Mouse (Mus musculus): ENCODE measurements around the gene Arsb. TPM values are rescaled to one million over a fixed set of nuclear protein-coding genes. Genes with fewer than 3 reads are reported as not detected.

Gene Arsb
- total and polyA plus RNA-seq, 2 experiments = 7.3 to 19.1 TPM

DNA sequence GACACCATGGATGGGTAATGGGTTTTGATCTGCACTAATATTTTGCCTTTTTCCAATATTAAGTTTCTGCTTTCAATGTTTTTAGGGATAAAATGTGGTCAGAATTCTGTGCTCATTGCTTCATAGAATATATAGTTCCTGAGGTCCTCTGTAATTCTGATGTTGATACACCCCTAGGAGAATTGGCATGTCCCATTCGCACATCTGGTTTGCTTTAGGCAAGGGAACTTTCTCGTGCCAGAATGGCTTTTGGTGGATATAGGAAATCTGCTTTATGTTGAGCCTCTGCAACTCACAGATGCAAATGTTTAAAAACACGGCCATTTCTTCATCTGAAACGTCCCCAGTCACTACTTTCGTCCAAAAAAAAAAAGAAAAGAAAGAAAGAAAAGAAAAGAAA is 138.4 kb downstream of the Arsb start:
- Histone ChIP-seq H3K4me3 (ENCODE audit: insufficient read depth, low read depth, low read length) (no peak overlapping the region), H3K36me3 (ENCODE audit: control insufficient read depth, insufficient read depth, low read length) (no peaks in the 10 kb centered on the region), H3K79me2 (ENCODE audit: control insufficient read depth, insufficient read depth, low read length) (no peaks in the 10 kb centered on the region), H3K9ac (ENCODE audit: low read depth, low read length) (no peak overlapping the region), H3K27me3 (ENCODE audit: control insufficient read depth, insufficient read depth, low read length) (no peaks in the 10 kb centered on the region), H3K4me1 (ENCODE audit: control insufficient read depth, insufficient read depth, low read length) (peaks cover 14% of the 10 kb centered on the region), H3K27ac (replicated peaks; ENCODE audit: insufficient read depth, low read depth, low read length) (no peak overlapping the region)
- TF ChIP-seq POLR2A (IDR thresholded peaks at IDR 0.05; ENCODE audit: extremely low read depth, insufficient read depth, low read length) (no peak), CTCF (IDR thresholded peaks at IDR 0.05; ENCODE audit: low read depth, low read length) (no peak)
- DNase-seq (ENCODE audit: extremely low read depth, low read depth, low spot score) = no peak
- 98% methylated on average over 5 of the region's 5 CpGs for WGBS

DNA sequence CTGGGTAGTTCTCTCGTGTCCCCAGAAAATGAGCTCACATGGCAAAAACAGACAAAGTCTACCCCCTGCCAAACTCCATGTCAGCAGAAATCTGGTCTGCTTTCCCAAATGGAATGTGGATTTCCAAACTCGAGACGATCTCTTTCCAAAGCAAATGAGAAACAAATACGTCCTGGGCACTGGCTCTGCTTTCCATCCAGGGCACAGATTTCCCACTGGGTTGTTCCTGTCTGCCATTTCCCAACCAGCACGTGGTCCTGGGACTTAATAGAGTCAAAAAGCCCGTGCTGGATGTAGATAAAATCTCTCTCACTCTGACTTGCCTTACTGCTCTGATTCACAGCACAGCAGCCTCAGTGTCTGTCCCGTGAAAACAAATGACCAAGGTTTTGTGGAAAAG is 139.6 kb downstream of the Arsb start:
- no peak overlapping the region for H3K4me3 ChIP-seq (ENCODE audit: insufficient read depth, low read depth, low read length)
- H3K36me3 ChIP-seq (ENCODE audit: control insufficient read depth, insufficient read depth, low read length) = no peaks in the 10 kb centered on the region
- DNase-seq (ENCODE audit: extremely low read depth, low read depth, low spot score) = peak; percentile 97
- H3K27me3 ChIP-seq (ENCODE audit: control insufficient read depth, insufficient read depth, low read length) = no peaks in the 10 kb centered on the region
- no peak overlapping the region for H3K9ac ChIP-seq (ENCODE audit: low read depth, low read length)
- TF ChIP-seq POLR2A (IDR thresholded peaks at IDR 0.05; ENCODE audit: extremely low read depth, insufficient read depth, low read length) (no peak), CTCF (IDR thresholded peaks at IDR 0.05; ENCODE audit: low read depth, low read length) (no peak)
- no peaks in the 10 kb centered on the region for H3K79me2 ChIP-seq (ENCODE audit: control insufficient read depth, insufficient read depth, low read length)
- peaks cover 20% of the 10 kb centered on the region for H3K4me1 ChIP-seq (ENCODE audit: control insufficient read depth, insufficient read depth, low read length)
- peak overlapping the region; percentile 79 for H3K27ac ChIP-seq (replicated peaks; ENCODE audit: insufficient read depth, low read depth, low read length)
- WGBS = 23% methylated on average over 7 of the region's 7 CpGs

DNA sequence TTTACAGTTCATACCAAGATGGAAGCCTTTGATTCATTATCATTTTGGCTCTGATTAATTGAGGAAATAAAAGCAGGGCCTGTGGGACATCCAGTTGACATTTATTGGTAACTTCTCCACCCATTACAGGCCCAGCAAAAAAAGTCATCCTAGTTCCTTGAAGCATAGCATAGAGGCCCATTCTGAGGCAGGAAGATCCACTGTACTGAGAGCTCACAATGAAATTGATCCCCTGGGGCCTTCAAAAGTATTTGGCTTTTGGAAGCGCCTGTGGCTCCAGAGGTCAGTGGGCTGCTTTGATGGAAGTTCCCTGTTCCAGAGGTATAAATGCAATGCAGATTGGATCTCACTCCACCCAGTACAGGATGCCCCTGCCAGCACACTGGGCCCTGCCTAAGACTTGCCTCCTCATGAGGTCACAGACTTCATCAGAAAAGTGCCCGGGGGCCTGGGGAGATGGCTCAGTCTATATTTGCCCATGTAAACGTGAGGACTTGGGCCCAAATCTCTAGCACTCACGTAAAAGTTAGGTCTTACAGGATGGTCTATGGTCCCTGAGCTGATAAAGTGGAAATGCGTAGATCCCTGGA is 141.0 kb downstream of the Arsb start:
- 89% methylated on average over 5 of the region's 5 CpGs for WGBS
- Histone ChIP-seq H3K79me2 (ENCODE audit: control insufficient read depth, insufficient read depth, low read length) (no peaks in the 10 kb centered on the region), H3K4me1 (ENCODE audit: control insufficient read depth, insufficient read depth, low read length) (peaks cover 20% of the 10 kb centered on the region), H3K27ac (replicated peaks; ENCODE audit: insufficient read depth, low read depth, low read length) (no peak overlapping the region), H3K36me3 (ENCODE audit: control insufficient read depth, insufficient read depth, low read length) (no peaks in the 10 kb centered on the region), H3K27me3 (ENCODE audit: control insufficient read depth, insufficient read depth, low read length) (no peaks in the 10 kb centered on the region), H3K4me3 (ENCODE audit: insufficient read depth, low read depth, low read length) (no peak overlapping the region), H3K9ac (ENCODE audit: low read depth, low read length) (no peak overlapping the region)
- no peak for TF ChIP-seq POLR2A (IDR thresholded peaks at IDR 0.05; ENCODE audit: extremely low read depth, insufficient read depth, low read length)
- no peak for TF ChIP-seq CTCF (IDR thresholded peaks at IDR 0.05; ENCODE audit: low read depth, low read length)
- DNase-seq (ENCODE audit: extremely low read depth, low read depth, low spot score) = no peak

DNA sequence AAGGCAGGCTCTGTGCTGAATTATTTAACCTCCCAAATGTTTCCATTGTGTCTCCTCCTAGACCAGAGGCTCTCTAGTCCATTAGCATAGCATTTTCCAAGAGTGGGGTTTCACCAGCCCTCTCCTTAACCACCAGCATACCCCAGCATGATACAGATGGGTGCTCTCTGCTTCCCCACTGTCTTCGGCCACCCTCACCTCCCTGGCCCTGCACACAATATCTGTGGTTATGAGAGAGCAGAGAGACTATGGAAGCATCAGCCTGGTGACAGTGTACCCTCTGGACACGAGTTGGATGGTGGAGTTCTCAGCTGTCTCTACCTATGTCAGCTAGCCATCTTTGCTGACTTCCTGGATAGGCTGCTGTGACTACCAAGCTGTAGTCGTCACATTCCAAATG is 142.8 kb downstream of the Arsb start:
- no peak overlapping the region for H3K4me3 ChIP-seq (ENCODE audit: insufficient read depth, low read depth, low read length)
- H3K4me1 ChIP-seq (ENCODE audit: control insufficient read depth, insufficient read depth, low read length) = peaks cover 17% of the 10 kb centered on the region
- H3K27me3 ChIP-seq (ENCODE audit: control insufficient read depth, insufficient read depth, low read length) = no peaks in the 10 kb centered on the region
- no peak for TF ChIP-seq POLR2A (IDR thresholded peaks at IDR 0.05; ENCODE audit: extremely low read depth, insufficient read depth, low read length)
- no peaks in the 10 kb centered on the region for H3K36me3 ChIP-seq (ENCODE audit: control insufficient read depth, insufficient read depth, low read length)
- H3K27ac ChIP-seq (replicated peaks; ENCODE audit: insufficient read depth, low read depth, low read length) = no peak overlapping the region
- no peak for DNase-seq (ENCODE audit: extremely low read depth, low read depth, low spot score)
- no peaks in the 10 kb centered on the region for H3K79me2 ChIP-seq (ENCODE audit: control insufficient read depth, insufficient read depth, low read length)
- 92% methylated on average over 3 of the region's 3 CpGs for WGBS
- H3K9ac ChIP-seq (ENCODE audit: low read depth, low read length) = no peak overlapping the region

DNA sequence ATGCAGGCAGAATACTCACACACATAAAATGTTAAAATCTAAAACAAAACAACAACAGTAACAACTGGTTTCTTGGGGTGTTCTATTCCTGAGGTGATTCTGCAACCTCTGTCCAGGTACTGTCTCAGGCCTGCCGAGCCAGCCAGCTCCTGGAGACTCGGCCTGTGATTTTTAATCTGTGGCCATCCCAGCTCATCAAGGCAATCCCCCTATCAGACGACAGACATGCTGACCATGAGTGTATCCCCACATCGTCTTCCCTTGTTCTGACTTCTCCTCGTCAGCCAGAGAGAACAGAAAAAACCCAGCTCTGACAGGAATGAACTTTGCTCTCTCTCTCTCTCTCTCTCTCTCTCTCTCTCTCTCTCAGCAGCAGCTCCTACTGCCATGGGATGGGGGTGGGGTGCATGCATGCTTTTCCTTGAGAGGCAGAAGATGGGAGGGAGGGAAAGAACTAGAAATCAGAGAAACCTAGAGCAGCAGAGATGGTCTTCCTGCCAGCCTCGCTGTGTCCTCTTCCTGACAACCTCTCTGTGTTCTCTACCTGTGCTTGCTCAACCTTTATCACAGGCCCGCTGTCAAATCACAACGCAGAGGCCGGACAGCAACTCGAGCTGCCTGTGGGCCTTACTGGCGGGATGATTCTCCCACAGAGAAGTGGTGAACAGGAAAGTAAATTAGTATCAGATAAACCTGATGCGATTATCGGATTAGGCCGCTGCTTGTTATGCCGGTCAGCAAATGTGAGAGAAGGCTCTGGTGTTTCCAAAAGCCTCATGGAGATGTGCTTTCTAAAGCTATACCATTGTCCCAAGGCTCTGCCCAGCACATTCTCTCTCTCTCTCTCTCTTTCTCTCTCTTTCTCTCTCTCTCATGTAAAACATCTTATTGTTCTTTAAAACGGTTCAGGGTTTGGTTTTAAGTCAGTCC is 144.5 kb downstream of the Arsb start:
- Histone ChIP-seq H3K4me1 (ENCODE audit: control insufficient read depth, insufficient read depth, low read length) (peaks cover 13% of the 10 kb centered on the region), H3K27ac (replicated peaks; ENCODE audit: insufficient read depth, low read depth, low read length) (no peak overlapping the region), H3K36me3 (ENCODE audit: control insufficient read depth, insufficient read depth, low read length) (no peaks in the 10 kb centered on the region), H3K4me3 (ENCODE audit: insufficient read depth, low read depth, low read length) (no peak overlapping the region), H3K79me2 (ENCODE audit: control insufficient read depth, insufficient read depth, low read length) (no peaks in the 10 kb centered on the region), H3K27me3 (ENCODE audit: control insufficient read depth, insufficient read depth, low read length) (no peaks in the 10 kb centered on the region), H3K9ac (ENCODE audit: low read depth, low read length) (no peak overlapping the region)
- 51% methylated on average over 16 of the region's 16 CpGs for WGBS
- TF ChIP-seq POLR2A (IDR thresholded peaks at IDR 0.05; ENCODE audit: extremely low read depth, insufficient read depth, low read length) = no peak
- TF ChIP-seq CTCF (IDR thresholded peaks at IDR 0.05; ENCODE audit: low read depth, low read length) = no peak
- DNase-seq (ENCODE audit: extremely low read depth, low read depth, low spot score) = peak; percentile 55

DNA sequence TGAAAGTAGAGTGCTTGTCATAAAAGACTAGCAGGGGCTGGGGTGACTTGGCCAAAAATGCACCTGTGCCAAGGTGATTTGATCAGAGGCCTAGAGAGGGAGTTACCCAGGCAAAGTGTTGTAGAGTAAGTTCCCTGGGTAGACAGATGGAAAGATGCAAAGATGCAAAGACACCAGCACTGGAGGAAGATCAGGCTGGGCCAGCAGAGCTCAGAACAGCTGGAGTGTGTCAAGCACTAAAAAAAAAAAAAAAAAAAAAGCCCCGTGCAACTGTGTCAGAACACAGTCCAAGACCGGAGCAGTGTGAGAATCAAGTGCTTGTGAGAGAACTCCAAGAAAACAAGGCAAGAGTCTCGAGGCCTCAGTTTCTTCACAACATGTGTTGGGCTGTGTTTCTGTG is 148.1 kb downstream of the Arsb start:
- Histone ChIP-seq H3K4me1 (ENCODE audit: control insufficient read depth, insufficient read depth, low read length) (peaks cover 9% of the 10 kb centered on the region; the same call in 1 of the 2 replicates), H3K27me3 (ENCODE audit: control insufficient read depth, insufficient read depth, low read length) (no peaks in the 10 kb centered on the region), H3K79me2 (ENCODE audit: control insufficient read depth, insufficient read depth, low read length) (no peaks in the 10 kb centered on the region), H3K9ac (ENCODE audit: low read depth, low read length) (no peak overlapping the region), H3K4me3 (ENCODE audit: insufficient read depth, low read depth, low read length) (no peak overlapping the region), H3K36me3 (ENCODE audit: control insufficient read depth, insufficient read depth, low read length) (no peaks in the 10 kb centered on the region), H3K27ac (replicated peaks; ENCODE audit: insufficient read depth, low read depth, low read length) (no peak overlapping the region)
- WGBS = 73% methylated on average over 3 of the region's 3 CpGs
- DNase-seq (ENCODE audit: extremely low read depth, low read depth, low spot score) = no peak
- no peak for TF ChIP-seq CTCF (IDR thresholded peaks at IDR 0.05; ENCODE audit: low read depth, low read length)
- TF ChIP-seq POLR2A (IDR thresholded peaks at IDR 0.05; ENCODE audit: extremely low read depth, insufficient read depth, low read length) = no peak
